Mouse (Mus musculus) CH12.LX (cell line): ENCODE data around the gene Amd1. TPM values are rescaled to one million over a fixed set of nuclear protein-coding genes. Genes with fewer than 3 reads are reported as not detected.

Experiments used
- DNase-seq: peaks from one replicate; pipeline ENCODE4 v3.0.0-alpha.2; 2013; ENCODE audit errors: extremely low read depth
- H3K27ac ChIP-seq: 2 replicates; pipeline ENCODE4 v1.5.1; 2012; ENCODE audit warnings: low read depth, mild to moderate bottlenecking, control low read depth, moderate library complexity; ENCODE audit not compliant: insufficient read depth
- H3K27me3 ChIP-seq: replicated peaks from 2 replicates; pipeline ENCODE3; 2012; ENCODE audit warnings: inconsistent platforms
- H3K36me3 ChIP-seq, 2 experiments: replicated peaks in 1 of 2; 2 replicates each; pipeline versions ENCODE3 to v1.6.1; 2012; ENCODE audit warnings: inconsistent platforms in 1 of 2, low read length in 1 of 2, mild to moderate bottlenecking in 1 of 2, mixed read lengths in 1 of 2, moderate library complexity in 1 of 2; ENCODE audit not compliant: control insufficient read depth in 1 of 2, insufficient read depth in 1 of 2
- H3K4me1 ChIP-seq, 2 experiments: 2 replicates each; pipeline ENCODE4 v1.6.1; 2012; ENCODE audit warnings: inconsistent platforms in 1 of 2, moderate library complexity in 1 of 2; ENCODE audit not compliant: insufficient read depth in 2 of 2, control insufficient read depth in 1 of 2
- H3K4me2 ChIP-seq: 2 replicates; pipeline ENCODE4 v1.6.1; 2012; ENCODE audit warnings: low read depth, mild to moderate bottlenecking, control low read depth; ENCODE audit not compliant: poor library complexity, insufficient read depth, severe bottlenecking
- H3K4me3 ChIP-seq, 3 experiments: fragments of 150-350 bp in 1 of 3; sonication (generic) in 1 of 3; replicated peaks in 1 of 3; 2 replicates each; pipeline versions ENCODE3 to v1.5.1; 2011 to 2012; ENCODE audit warnings: low read depth in 2 of 3, low read length in 2 of 3, mild to moderate bottlenecking in 2 of 3, moderate library complexity in 2 of 3, control low read depth in 1 of 3, improper control_type of control experiment in 1 of 3, inconsistent platforms in 1 of 3, mixed read lengths in 1 of 3; ENCODE audit not compliant: poor library complexity in 1 of 3
- H3K79me2 ChIP-seq: replicated peaks from 2 replicates; pipeline ENCODE4 v1.6.1; 2012; ENCODE audit warnings: mild to moderate bottlenecking, moderate library complexity; ENCODE audit not compliant: control insufficient read depth, poor library complexity, insufficient read depth, severe bottlenecking; ENCODE audit errors: extremely low read depth
- H3K9ac ChIP-seq: 2 replicates; pipeline ENCODE4 v1.6.1; 2012; ENCODE audit warnings: low read depth, mild to moderate bottlenecking, control low read depth, moderate library complexity; ENCODE audit not compliant: insufficient read depth
- H3K9me3 ChIP-seq: replicated peaks from 2 replicates; pipeline ENCODE3; 2012; ENCODE audit warnings: low read length, inconsistent platforms, mixed read lengths
- BHLHE40 ChIP-seq: IDR thresholded peaks from 2 replicates; pipeline ENCODE4 v1.6.1; 2011; ENCODE audit warnings: mild to moderate bottlenecking, low read depth, low read length, improper control_type of control experiment
- CTCF ChIP-seq, 2 experiments: IDR thresholded peaks in 1 of 2; conservative IDR thresholded peaks in 1 of 2; 2 replicates each; pipeline ENCODE4 v1.5.1; 2011 to 2012; ENCODE audit warnings: low read depth in 2 of 2, low read length in 2 of 2, improper control_type of control experiment in 1 of 2, inconsistent platforms in 1 of 2, mild to moderate bottlenecking in 1 of 2, moderate library complexity in 1 of 2
- EP300 ChIP-seq: IDR thresholded peaks from 2 replicates; pipeline ENCODE4 v1.6.1; 2011; ENCODE audit warnings: low read length, improper control_type of control experiment
- HCFC1 ChIP-seq: IDR thresholded peaks from 2 replicates; pipeline ENCODE4 v1.6.1; 2012; ENCODE audit warnings: low read depth, mild to moderate bottlenecking, inconsistent platforms, low read length, improper control_type of control experiment
- JUND ChIP-seq: conservative IDR thresholded peaks from 2 replicates; pipeline ENCODE4 v1.6.1; 2011; ENCODE audit warnings: low read depth, low read length, improper control_type of control experiment
- KAT2A ChIP-seq: IDR thresholded peaks from 2 replicates; pipeline ENCODE4 v1.6.1; 2012; ENCODE audit warnings: low read length, improper control_type of control experiment, inconsistent platforms; ENCODE audit not compliant: insufficient replicate concordance
- MEF2A ChIP-seq: IDR thresholded peaks from 2 replicates; pipeline ENCODE4 v1.6.1; 2014; ENCODE audit warnings: low read depth, mild to moderate bottlenecking, inconsistent platforms, low read length, improper control_type of control experiment, borderline replicate concordance
- MYC ChIP-seq: IDR thresholded peaks from 2 replicates; pipeline ENCODE4 v1.6.1; 2011; ENCODE audit warnings: low read depth, mild to moderate bottlenecking, improper control_type of control experiment, low read length
- NELFE ChIP-seq: IDR thresholded peaks from 2 replicates; pipeline ENCODE4 v1.6.1; 2011; ENCODE audit warnings: low read depth, low read length, improper control_type of control experiment
- RAD21 ChIP-seq: IDR thresholded peaks from 2 replicates; pipeline ENCODE4 v1.6.1; 2011; ENCODE audit warnings: low read depth, mild to moderate bottlenecking, low read length, improper control_type of control experiment, moderate library complexity
- SMC3 ChIP-seq: IDR thresholded peaks from 2 replicates; pipeline ENCODE4 v1.6.1; 2011; ENCODE audit warnings: low read depth, low read length, improper control_type of control experiment
- TBP ChIP-seq: conservative IDR thresholded peaks from 2 replicates; pipeline ENCODE4 v1.6.1; 2011; ENCODE audit warnings: low read depth, low read length, improper control_type of control experiment
- TCF12 ChIP-seq: IDR thresholded peaks from 2 replicates; pipeline ENCODE4 v1.6.1; 2014; ENCODE audit warnings: low read depth, mild to moderate bottlenecking, inconsistent platforms, low read length, improper control_type of control experiment
- UBTF ChIP-seq: IDR thresholded peaks from 2 replicates; pipeline ENCODE4 v1.6.1; 2012; ENCODE audit warnings: low read depth, mild to moderate bottlenecking, inconsistent platforms, low read length, improper control_type of control experiment, moderate library complexity
- dilution Hi-C: fragments of 300-500 bp; cut with MboI; formaldehyde crosslinking; loops from 2 replicates; pipeline ENCODE4 v1.14.3; 2020; ENCODE audit warnings: low sequenced_read_pairs; ENCODE audit not compliant: extremely low pct_unique_long_range_greater_than_20kb, extremely low pct_ligation_motif_present
- in situ Hi-C: fragments of 300-500 bp; cut with MboI; formaldehyde crosslinking; loops from 3 replicates; pipeline ENCODE4 v1.14.3; 2019; ENCODE audit warnings: low sequenced_read_pairs, low pct_ligation_motif_present, low pct_unique_long_range_greater_than_20kb, mixed read lengths
- polyA plus RNA-seq: library from polyadenylated mRNA; unstranded; fragments of >175 nt; gene quantifications from 2 replicates; pipeline ENCODE4 v1.2.1, GENCODE M21; 2012; ENCODE audit warnings: low read depth; ENCODE audit not compliant: insufficient read length
- total RNA-seq, 2 experiments: library from RNA; depleted of rRNA; stranded (reverse); fragments of 300-350 nt in 1 of 2; fragments of >200 nt in 1 of 2; gene quantifications; 2 replicates each; pipeline ENCODE4 v1.2.3; 2012 to 2014

Amd1 gene
- total and polyA plus RNA-seq, 3 experiments: 88.3 to 266 (median 165) TPM

DNA sequence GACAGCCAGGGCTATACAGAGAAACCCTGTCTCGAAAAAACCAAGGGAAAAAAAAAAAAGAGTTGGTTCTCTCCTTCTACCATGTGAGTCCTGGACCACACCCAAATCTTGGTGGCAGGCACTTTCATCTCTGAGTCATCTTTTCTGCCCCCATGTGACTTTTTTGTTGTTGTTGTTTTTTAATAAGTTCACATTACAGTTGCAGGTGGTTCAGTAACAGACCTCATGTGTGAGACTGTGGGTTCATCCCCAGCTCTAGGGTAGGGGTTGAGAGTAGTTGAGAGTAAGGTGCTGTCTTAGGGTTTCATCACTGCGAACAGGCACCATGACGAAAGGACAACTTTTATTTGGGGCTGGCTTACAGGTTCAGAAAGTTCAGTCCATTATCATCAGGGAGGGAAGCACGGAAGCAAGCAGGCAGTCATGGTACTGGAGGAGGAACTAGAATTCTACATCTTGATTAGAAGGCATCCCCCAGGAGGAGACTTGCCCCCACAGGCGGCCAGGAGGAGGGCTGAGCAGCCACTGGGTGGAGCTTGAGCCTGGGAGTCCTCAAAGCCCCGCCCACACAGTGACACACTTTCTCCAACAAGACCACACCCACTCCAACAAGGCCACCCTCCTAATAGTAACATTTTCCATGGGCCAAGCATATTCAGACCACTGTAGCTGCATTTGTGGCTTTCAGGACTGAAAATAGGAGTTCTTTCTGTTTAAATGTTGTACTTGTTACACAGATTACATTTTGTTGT lies 8.1 kb upstream of the Amd1 start (continued):
- TF ChIP-seq KAT2A (no peak), TBP (0 out of 2 replicates have a peak, but pooled peaks have one; percentile 25), NELFE (no peak), RAD21 (no peak), JUND (0 out of 2 replicates have a peak, but pooled peaks have one; percentile 33), EP300 (peak; percentile 53), TCF12 (0 out of 2 replicates have a peak, but pooled peaks have one; percentile 14), MEF2A (peak; percentile 48; the same call in 1 of the 2 replicates)

DNA sequence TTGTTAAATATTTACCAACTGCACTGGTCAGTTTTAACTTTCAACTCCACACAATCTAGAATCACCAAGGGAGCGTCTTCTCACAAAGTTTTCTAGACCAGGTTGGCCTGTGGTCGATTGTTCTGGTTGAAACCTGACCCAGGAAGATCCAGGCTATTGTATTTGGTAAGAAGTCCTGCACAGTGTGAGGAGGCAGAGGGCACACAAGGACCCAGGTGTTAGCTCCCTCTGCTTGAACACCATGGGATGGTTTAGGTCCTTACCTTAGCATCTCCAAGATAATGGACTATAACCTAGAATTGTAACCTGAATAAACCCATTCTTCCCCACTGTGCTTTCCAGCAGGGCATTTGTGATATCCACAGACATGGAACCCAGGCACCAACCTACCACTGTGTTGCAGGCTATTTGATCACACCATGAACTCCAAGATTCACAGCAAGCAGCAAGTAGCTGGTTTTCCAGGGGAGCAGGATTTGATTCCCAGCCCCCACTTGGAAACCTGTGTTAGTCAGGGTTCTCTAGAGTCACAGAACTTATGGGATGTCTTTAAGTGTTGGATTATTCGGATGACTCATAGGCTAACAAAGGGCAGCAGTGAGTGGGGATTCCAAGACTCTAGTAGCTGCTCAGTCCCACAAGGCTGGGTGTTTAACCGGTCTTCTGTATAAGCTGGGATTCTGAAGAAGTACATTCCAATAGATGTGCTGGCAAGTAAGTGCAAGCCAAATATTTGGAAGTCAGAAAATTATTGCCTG lies 6.0 kb upstream of the Amd1 start:
- no peak overlapping the region for H3K4me3 ChIP-seq
- H3K27ac ChIP-seq: no peak overlapping the region
- TF ChIP-seq MYC (no peak), NELFE (no peak), TBP (peak; percentile 77), UBTF (0 out of 2 replicates have a peak, but pooled peaks have one; percentile 40)
- no peak overlapping the region for H3K4me2 ChIP-seq
- peaks cover 8 to 13% of the 10 kb centered on the region in 2 experiments for H3K4me1 ChIP-seq
- dilution Hi-C loops: no loop called here
- no peak for DNase-seq
- no peaks in the 10 kb centered on the region for H3K79me2 ChIP-seq
- in situ Hi-C loops: no loop called here
- no peak overlapping the region for H3K9ac ChIP-seq
- H3K9me3 ChIP-seq: peaks cover 10% of the 10 kb centered on the region
- H3K36me3 ChIP-seq: no peaks in the 10 kb centered on the region
- H3K27me3 ChIP-seq: peaks cover 13% of the 10 kb centered on the region

DNA sequence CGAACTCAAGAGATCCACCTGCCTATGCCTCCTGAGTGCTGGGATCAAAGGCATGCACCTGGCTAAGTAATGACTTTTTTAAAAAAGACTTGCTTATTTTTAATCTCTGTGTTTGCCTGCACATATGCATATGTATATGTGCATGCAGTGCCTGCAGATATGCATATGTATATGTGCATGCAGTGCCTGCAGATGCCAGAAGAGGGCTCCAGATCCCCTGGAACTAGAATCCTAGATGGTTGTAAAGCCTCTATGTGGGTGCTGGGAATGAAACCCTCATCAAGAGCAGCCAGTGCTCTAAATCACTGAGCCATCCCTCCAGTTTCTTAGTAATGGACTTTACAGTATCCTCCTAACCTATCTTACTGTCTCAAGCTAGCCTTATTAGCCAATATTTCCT lies 4.0 kb upstream of the Amd1 start:
- no peak overlapping the region for H3K9ac ChIP-seq
- peaks cover 8 to 16% of the 10 kb centered on the region in 2 experiments for H3K4me1 ChIP-seq
- peaks cover 6% of the 10 kb centered on the region for H3K79me2 ChIP-seq
- dilution Hi-C loops: no loop called here
- H3K4me3 ChIP-seq: no peak overlapping the region
- H3K9me3 ChIP-seq: peaks cover 10% of the 10 kb centered on the region
- H3K36me3 ChIP-seq: no peaks in the 10 kb centered on the region
- no peak for DNase-seq
- TF ChIP-seq SMC3 (0 out of 2 replicates have a peak, but pooled peaks have one; percentile 7), MEF2A (no peak), BHLHE40 (no peak), CTCF (conservative IDR thresholded peaks at IDR 0.05 in 1 of 2, IDR thresholded peaks at IDR 0.05 in 1 of 2; ENCODE audit: low read depth in 2 of 2, low read length in 2 of 2) (peak in 1 of 2 experiments; percentile 38; a peak in 2 of 4 replicates), HCFC1 (no peak), RAD21 (peak; percentile 24)
- in situ Hi-C loops: no loop called here
- H3K27me3 ChIP-seq: peaks cover 15% of the 10 kb centered on the region
- no peak overlapping the region for H3K27ac ChIP-seq
- no peak overlapping the region for H3K4me2 ChIP-seq
